Mouse (Mus musculus): ENCODE results near the gene Smim4. TPM values are rescaled to one million over a fixed set of nuclear protein-coding genes. Genes with fewer than 3 reads are reported as not detected.

Smim4 gene
- polyA plus RNA-seq, 1 experiment from 2014 or later, result 71.6 TPM

DNA sequence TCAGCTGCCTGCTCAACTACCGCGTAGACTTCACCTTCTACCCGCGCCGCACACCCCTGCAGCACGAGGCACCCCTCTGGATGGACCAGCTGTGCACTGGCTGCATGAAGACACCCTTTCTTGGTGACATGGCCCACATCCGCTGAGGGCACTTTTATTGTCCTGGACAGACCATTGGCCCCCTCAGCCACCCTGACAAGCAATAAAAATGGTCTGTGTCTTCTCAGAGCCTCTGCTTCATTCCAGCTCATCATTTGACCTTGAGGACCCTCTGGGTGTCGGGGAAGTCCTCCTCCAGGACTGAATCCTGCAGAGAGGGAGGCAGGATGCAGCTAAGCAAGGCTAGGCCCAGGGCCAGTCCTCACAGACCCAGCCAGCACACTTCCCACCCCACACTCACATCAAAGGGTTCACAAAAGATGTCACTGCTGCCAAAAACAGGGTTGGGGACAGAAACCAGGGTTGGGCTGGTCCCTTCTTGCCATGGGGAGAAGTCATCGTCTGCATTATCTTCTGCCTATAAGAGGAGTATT lies 10.2 kb upstream of the Smim4 start:
- Histone ChIP-seq H3K27ac (replicated peaks) (no peak overlapping the region), H3K9ac (replicated peaks) (no peak overlapping the region), H3K36me3 (peaks cover 56% of the 10 kb centered on the region), H3K27me3 (replicated peaks) (no peaks in the 10 kb centered on the region), H3K4me3 (replicated peaks) (no peak overlapping the region), H3K4me1 (peaks cover 9% of the 10 kb centered on the region), H3K9me3 (replicated peaks) (no peaks in the 10 kb centered on the region), H3K4me2 (no peak overlapping the region)
- 95% methylated on average over 9 of the region's 9 CpGs for WGBS
- ATAC-seq (ENCODE audit: low FRiP score), result no peak

- Histone ChIP-seq H3K4me2 (no peak overlapping the region), H3K27ac (replicated peaks) (no peak overlapping the region), H3K4me3 (replicated peaks) (no peak overlapping the region), H3K9me3 (replicated peaks) (no peaks in the 10 kb centered on the region), H3K36me3 (peaks cover 56% of the 10 kb centered on the region), H3K4me1 (peaks cover 15% of the 10 kb centered on the region), H3K27me3 (replicated peaks) (no peaks in the 10 kb centered on the region), H3K9ac (replicated peaks) (no peak overlapping the region)
- 83% methylated on average over 22 of the region's 35 CpGs for WGBS
- no peak for ATAC-seq (ENCODE audit: low FRiP score)
Measured at GRCm38 (mm10) chr14:31138219-31138896, 9.6 kb upstream of the Smim4 start.

DNA sequence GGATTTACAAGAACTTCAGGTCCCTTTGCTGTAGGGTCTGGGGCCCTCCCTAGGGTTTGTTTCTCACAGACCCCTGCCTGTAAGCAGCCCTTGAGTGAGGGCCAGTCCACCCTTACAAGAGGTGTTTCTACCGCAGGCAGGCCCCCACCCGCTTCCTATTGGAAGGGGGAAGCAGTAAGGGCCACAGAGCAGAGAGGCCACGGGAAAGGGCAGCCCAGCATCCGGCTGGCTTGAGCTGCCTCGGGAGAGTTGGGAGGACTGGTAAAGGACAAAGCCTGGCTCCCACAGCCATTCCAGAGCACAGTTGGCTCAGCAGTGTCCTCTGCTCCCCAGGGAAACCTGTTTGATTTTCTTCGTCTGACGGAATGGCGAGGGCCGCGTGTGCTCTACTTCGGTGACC lies 9.0 kb upstream of the Smim4 start:
- no peak overlapping the region for H3K4me3 ChIP-seq (replicated peaks)
- 86% methylated on average over 11 of the region's 11 CpGs for whole genome bisulfite sequencing
- peaks cover 56% of the 10 kb centered on the region for H3K36me3 ChIP-seq
- H3K4me1 ChIP-seq, result peaks cover 21% of the 10 kb centered on the region
- H3K9me3 ChIP-seq (replicated peaks), result no peaks in the 10 kb centered on the region
- no peak overlapping the region for H3K4me2 ChIP-seq
- H3K27ac ChIP-seq (replicated peaks), result no peak overlapping the region; the same call in 1 of the 2 replicates
- H3K27me3 ChIP-seq (replicated peaks), result no peaks in the 10 kb centered on the region
- no peak overlapping the region for H3K9ac ChIP-seq (replicated peaks)
- ATAC-seq (ENCODE audit: low FRiP score), result no peak

DNA sequence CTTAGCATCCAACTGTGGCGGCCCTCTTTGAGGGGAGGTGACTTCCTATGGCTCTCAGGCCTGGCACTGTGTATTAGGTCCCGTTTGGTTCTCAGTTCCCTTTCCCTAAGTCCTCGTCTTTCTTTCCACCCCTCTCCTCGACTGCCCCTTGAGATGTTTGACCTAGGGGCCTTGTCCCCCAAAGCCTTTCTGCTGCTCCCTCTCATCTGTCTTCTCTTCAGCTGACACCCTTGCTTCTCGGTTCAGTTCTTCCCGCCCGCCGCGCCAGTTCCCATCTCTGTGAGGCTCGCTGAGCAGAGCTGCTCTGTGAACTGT lies 8.5 kb upstream of the Smim4 start:
- Histone ChIP-seq H3K27me3 (replicated peaks) (no peaks in the 10 kb centered on the region), H3K36me3 (peaks cover 56% of the 10 kb centered on the region), H3K9me3 (replicated peaks) (no peaks in the 10 kb centered on the region), H3K4me2 (no peak overlapping the region), H3K4me3 (replicated peaks) (no peak overlapping the region), H3K4me1 (peaks cover 26% of the 10 kb centered on the region), H3K9ac (replicated peaks) (no peak overlapping the region), H3K27ac (replicated peaks) (no peak overlapping the region; the same call in 1 of the 2 replicates)
- ATAC-seq (ENCODE audit: low FRiP score), result no peak
- 89% methylated on average over 10 of the region's 10 CpGs for WGBS

DNA sequence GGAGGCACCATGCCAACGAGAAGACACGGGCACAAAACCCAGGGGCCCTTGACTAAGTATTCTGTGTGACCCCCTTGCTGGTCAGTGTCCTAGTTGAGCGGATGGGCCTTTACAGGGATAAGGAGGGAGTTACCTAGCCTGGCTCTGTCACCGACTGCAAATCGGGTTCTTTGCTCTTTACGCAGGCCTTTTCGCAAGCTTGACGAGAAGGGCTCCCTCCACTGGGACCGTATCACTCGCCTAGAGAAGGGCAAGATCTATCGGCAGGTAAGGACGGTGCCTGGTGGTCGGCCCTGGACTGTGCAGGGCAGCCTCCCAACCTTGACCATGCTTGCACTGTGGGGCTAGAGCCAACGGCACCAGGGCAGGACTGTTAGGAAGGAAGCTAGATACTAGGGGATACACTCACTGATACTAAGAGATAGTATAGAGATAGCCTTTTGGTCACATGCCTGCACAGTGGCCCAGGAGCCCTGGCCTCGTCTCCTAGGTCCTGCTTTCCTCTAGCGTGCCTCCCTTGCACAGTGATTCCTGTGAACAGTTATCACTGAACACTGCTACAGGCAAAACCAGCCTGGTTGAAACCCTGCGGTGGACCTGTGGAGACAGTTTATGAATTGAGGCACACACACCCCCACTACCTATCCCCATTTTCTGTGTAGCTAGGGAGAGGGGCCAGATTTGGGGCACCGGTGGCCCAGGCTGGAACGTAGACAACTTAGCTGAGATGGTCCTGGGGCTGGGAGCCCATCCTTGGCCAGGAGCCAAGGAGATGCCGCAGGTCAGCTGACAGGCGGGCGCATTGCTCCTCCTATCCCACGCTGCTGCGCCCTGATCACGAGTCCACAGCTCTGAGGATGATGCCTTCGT lies 7.9 kb upstream of the Smim4 start:
- no peak for ATAC-seq (ENCODE audit: low FRiP score)
- no peak overlapping the region for H3K9ac ChIP-seq (replicated peaks)

DNA sequence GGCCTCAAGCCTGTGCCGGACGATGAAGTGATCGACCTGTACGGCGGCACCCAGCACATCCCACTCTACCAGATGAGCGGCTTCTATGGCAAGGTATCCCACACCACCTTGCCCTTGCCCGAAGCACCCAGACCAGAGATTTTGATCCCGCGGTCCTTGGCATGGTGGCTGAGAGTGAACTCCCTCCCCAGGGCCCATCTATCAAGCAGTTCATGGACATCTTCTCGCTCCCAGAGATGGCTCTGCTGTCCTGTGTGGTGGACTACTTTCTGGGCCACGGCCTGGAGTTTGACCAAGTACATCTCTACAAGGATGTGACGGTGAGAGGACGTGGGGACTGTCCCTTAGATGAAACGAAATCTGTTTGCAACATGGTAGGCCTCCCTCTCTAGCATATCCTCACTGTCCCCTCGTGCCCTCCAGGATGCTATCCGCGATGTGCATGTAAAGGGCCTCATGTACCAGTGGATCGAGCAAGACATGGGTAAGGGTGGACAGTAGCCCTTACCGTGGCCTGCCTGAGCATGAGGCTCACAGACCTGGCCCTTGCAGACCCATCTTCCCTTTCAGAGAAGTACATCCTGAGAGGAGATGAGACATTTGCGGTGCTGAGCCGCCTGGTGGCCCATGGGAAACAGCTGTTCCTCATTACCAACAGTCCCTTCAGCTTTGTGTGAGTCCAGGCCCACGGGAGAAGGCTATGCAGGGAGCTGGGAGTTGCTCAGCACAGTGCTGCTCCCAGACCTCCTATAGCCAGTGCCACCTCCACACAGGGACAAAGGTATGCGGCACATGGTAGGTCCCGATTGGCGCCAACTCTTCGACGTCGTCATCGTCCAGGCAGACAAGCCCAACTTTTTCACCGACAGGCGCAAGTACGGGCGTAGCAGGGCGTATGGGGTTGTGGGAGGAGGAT lies 7.0 kb upstream of the Smim4 start:
- Histone ChIP-seq H3K27me3 (replicated peaks) (no peaks in the 10 kb centered on the region), H3K36me3 (peaks cover 46% of the 10 kb centered on the region), H3K9me3 (replicated peaks) (no peaks in the 10 kb centered on the region), H3K9ac (replicated peaks) (no peak overlapping the region), H3K27ac (replicated peaks) (no peak overlapping the region), H3K4me1 (peaks cover 39% of the 10 kb centered on the region), H3K4me3 (replicated peaks) (no peak overlapping the region), H3K4me2 (no peak overlapping the region)
- no peak for ATAC-seq (ENCODE audit: low FRiP score)
- WGBS, result 97% methylated on average over 34 of the region's 34 CpGs

More for the DNA sequence above, 7.9 kb upstream of the Smim4 start:
- H3K36me3 ChIP-seq, result peaks cover 51% of the 10 kb centered on the region
- peaks cover 32% of the 10 kb centered on the region for H3K4me1 ChIP-seq
- no peak overlapping the region for H3K27ac ChIP-seq (replicated peaks)
- H3K4me3 ChIP-seq (replicated peaks), result no peak overlapping the region
- H3K27me3 ChIP-seq (replicated peaks), result no peaks in the 10 kb centered on the region
- no peaks in the 10 kb centered on the region for H3K9me3 ChIP-seq (replicated peaks)
- WGBS, result 92% methylated on average over 26 of the region's 26 CpGs
- H3K4me2 ChIP-seq, result no peak overlapping the region

DNA sequence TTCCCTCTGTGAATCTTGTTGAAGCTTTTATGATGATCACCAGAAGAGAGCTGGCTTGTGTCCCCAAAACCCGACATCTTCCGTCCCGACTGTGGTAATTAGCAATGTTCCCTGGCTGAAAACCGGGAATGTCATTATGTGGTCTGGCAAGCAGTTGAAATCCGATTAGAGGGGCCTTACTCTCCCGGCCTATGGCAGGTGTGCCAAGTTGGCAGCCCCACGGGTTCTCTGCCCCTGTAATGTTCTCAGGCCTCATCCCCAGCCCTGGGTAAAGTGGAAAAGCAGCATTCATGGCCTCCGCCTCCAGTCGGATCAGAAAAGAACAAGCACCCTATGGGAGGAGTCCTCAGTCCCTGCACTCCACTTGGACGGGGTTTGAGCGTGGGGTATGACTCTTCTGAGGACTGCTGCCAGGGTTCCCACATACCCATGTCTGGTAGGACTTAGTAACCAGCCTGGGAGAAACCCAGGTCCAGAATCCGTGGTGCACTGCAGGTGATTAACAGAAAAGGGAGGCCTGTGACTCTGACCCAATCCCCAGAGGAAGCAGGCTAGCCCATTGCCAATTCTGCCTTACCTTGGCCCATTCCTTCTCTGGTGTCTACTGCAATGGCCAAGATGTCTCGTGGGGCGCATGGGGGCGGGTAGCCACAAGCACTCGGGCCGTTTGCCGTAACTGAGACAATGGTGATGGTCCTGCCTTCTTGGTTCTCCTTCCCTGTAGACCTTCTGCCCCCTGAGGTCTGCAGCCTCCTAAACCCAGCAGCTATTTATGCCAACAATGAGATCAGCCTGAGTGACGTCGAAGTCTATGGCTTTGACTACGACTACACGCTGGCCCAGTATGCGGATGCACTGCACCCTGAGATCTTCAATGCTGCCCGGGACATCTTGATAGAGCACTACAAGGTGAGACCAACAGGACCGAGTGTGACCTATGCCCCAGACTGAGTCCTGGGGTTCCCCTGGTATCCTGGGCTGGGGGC lies 5.6 kb upstream of the Smim4 start:
- no peak for ATAC-seq (ENCODE audit: low FRiP score)
- WGBS, result 80% methylated on average over 25 of the region's 25 CpGs

DNA sequence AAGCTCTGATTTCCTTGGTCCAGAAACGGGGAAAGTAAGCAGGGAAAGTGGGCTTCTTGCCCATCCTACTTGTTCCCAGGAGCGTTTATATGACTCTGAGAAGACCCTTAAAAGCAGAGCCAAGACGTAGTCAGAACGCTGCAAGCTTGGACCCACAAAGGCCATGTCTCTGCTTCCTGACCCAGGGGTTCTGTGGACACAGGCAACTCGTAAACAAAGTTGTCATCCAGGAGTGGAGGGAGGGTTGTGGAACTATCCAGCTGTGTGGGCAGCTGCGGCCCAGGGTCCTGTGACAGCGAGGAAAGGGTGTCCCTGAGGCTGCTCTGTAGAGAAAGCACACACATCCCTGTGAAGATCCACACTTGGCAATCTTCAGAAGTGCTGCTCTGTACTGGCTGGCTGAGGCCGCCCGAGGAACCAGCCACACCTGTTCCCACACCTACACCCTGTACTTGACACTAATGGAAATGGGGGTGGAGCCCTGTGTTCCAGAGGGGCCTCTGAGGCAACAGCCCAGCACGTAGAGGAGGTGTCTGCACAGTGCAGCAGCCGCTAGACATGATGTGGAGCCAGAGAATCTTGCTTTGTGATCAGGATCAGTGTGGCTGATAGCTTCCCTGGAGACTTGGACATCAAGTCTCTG lies 4.4 kb upstream of the Smim4 start:
- H3K4me1 ChIP-seq, result peaks cover 54% of the 10 kb centered on the region

More for the DNA sequence above, 5.6 kb upstream of the Smim4 start:
- Histone ChIP-seq H3K9me3 (replicated peaks) (no peaks in the 10 kb centered on the region), H3K4me3 (replicated peaks) (no peak overlapping the region), H3K36me3 (peaks cover 37% of the 10 kb centered on the region), H3K27ac (replicated peaks) (peak overlapping the region; percentile 41; the same call in 1 of the 2 replicates), H3K4me2 (no peak overlapping the region), H3K4me1 (peaks cover 50% of the 10 kb centered on the region), H3K27me3 (replicated peaks) (no peaks in the 10 kb centered on the region), H3K9ac (replicated peaks) (no peak overlapping the region)

DNA sequence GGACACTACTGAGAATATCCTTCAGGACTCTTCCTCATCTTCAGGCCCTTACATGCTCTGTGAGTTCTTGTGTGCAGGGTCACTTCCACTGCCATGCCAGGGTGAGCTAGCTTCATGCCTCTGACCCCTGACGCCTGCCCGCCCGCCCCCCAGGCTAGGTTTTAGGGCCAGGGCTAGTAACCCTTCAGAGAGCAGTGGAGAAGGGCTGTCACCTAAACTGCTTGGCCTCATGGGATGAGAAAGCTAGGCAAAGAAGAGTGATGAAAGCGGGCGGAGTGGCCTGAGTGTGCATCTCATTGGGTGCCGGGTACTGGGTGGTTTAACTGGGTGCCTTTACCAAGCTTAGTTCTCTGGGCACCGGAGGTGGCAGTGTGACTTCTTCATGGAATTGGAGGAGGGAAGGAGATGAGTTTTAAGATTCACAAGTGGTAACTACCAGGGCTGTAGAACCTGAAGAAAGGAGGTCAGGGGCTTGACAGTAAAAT lies 3.8 kb upstream of the Smim4 start:
- Histone ChIP-seq H3K9me3 (replicated peaks) (no peaks in the 10 kb centered on the region), H3K27ac (replicated peaks) (no peak overlapping the region), H3K4me2 (peak overlapping the region; percentile 73), H3K27me3 (replicated peaks) (no peaks in the 10 kb centered on the region), H3K9ac (replicated peaks) (no peak overlapping the region), H3K4me1 (peaks cover 58% of the 10 kb centered on the region), H3K4me3 (replicated peaks) (peak overlapping the region; percentile 84), H3K36me3 (peaks cover 24% of the 10 kb centered on the region)
- no peak for ATAC-seq (ENCODE audit: low FRiP score)
- WGBS, result 83% methylated on average over 7 of the region's 7 CpGs

More for the DNA sequence above, 4.4 kb upstream of the Smim4 start:
- H3K4me2 ChIP-seq, result peak overlapping the region; percentile 73
- H3K9ac ChIP-seq (replicated peaks), result no peak overlapping the region
- H3K27ac ChIP-seq (replicated peaks), result peak overlapping the region; percentile 41; the same call in 1 of the 2 replicates
- ATAC-seq (ENCODE audit: low FRiP score), result no peak
- WGBS, result 59% methylated on average over 11 of the region's 11 CpGs
- peaks cover 27% of the 10 kb centered on the region for H3K36me3 ChIP-seq
- no peak overlapping the region; the same call in 1 of the 2 replicates for H3K4me3 ChIP-seq (replicated peaks)
- no peaks in the 10 kb centered on the region for H3K27me3 ChIP-seq (replicated peaks)
- no peaks in the 10 kb centered on the region for H3K9me3 ChIP-seq (replicated peaks)

- Histone ChIP-seq H3K4me1 (peaks cover 63% of the 10 kb centered on the region), H3K27ac (replicated peaks) (no peak overlapping the region)
- WGBS, result 8% methylated on average over 6 of the region's 6 CpGs
Measured at GRCm38 (mm10) chr14:31132031-31132430, 3.3 kb upstream of the Smim4 start.

More at GRCm38 (mm10) chr14:31132031-31132430, 3.3 kb upstream of the Smim4 start:
- Histone ChIP-seq H3K9me3 (replicated peaks) (no peaks in the 10 kb centered on the region), H3K36me3 (peaks cover 19% of the 10 kb centered on the region), H3K4me3 (replicated peaks) (peak overlapping the region; percentile 84), H3K4me2 (peak overlapping the region; percentile 73), H3K9ac (replicated peaks) (peak overlapping the region; percentile 78), H3K27me3 (replicated peaks) (no peaks in the 10 kb centered on the region)
- ATAC-seq (ENCODE audit: low FRiP score), result no peak
